Mouse (Mus musculus) MEL (cell line): ENCODE data around the gene Cobl. TPM values are rescaled to one million over a fixed set of nuclear protein-coding genes. Genes with fewer than 3 reads are reported as not detected.

Experiments used
- DNase-seq: peaks from one replicate; pipeline ENCODE4 v3.0.0; 2011; ENCODE audit warnings: low read depth, low spot score
- H3K27ac ChIP-seq: 2 replicates; pipeline ENCODE4 v1.5.1; 2012; ENCODE audit warnings: low read depth, mild to moderate bottlenecking, control low read depth, low read length, moderate library complexity; ENCODE audit not compliant: control insufficient read depth
- H3K27me3 ChIP-seq, 2 experiments: fragments of 150-350 bp in 1 of 2; sonication (generic) in 1 of 2; 2 replicates each; pipeline ENCODE4 v1.6.1; 2012; ENCODE audit warnings: low read length in 2 of 2, mild to moderate bottlenecking in 2 of 2, improper control_type of control experiment in 1 of 2, moderate library complexity in 1 of 2; ENCODE audit not compliant: insufficient read depth in 2 of 2, control insufficient read depth in 1 of 2
- H3K36me3 ChIP-seq, 2 experiments: 2 replicates each; pipeline ENCODE4 v1.6.1; 2012 to 2014; ENCODE audit warnings: low read length in 2 of 2, improper control_type of control experiment in 1 of 2, inconsistent platforms in 1 of 2, mild to moderate bottlenecking in 1 of 2; ENCODE audit not compliant: insufficient read depth in 2 of 2, control insufficient read depth in 1 of 2
- H3K4me1 ChIP-seq, 2 experiments: fragments of 150-350 bp in 1 of 2; sonication (generic) in 1 of 2; 2 replicates each; pipeline ENCODE4 v1.6.1; 2012; ENCODE audit warnings: low read length in 2 of 2, improper control_type of control experiment in 1 of 2, mild to moderate bottlenecking in 1 of 2; ENCODE audit not compliant: insufficient read depth in 2 of 2, control insufficient read depth in 1 of 2
- H3K4me3 ChIP-seq, 2 experiments: fragments of 150-350 bp in 1 of 2; sonication (generic) in 1 of 2; 2 replicates each; pipeline ENCODE4 v1.5.1; 2012; ENCODE audit warnings: low read depth in 2 of 2, low read length in 2 of 2, mild to moderate bottlenecking in 2 of 2, moderate library complexity in 2 of 2, control low read depth in 1 of 2, improper control_type of control experiment in 1 of 2; ENCODE audit not compliant: control insufficient read depth in 1 of 2, insufficient read depth in 1 of 2
- H3K79me2 ChIP-seq: 2 replicates; pipeline ENCODE4 v1.6.1; 2012; ENCODE audit warnings: mild to moderate bottlenecking, low read length, moderate library complexity; ENCODE audit not compliant: control insufficient read depth, poor library complexity, insufficient read depth
- H3K9ac ChIP-seq: 2 replicates; pipeline ENCODE4 v1.6.1; 2012; ENCODE audit warnings: low read depth, mild to moderate bottlenecking, control low read depth, low read length, moderate library complexity; ENCODE audit not compliant: control insufficient read depth, poor library complexity, severe bottlenecking
- H3K9me3 ChIP-seq: fragments of 150-350 bp; sonication (generic); replicated peaks from 2 replicates; pipeline ENCODE4 v1.6.1; 2012; ENCODE audit warnings: mild to moderate bottlenecking, low read length, improper control_type of control experiment, moderate library complexity; ENCODE audit not compliant: insufficient read depth
- CHD1 ChIP-seq: IDR thresholded peaks from 2 replicates; pipeline ENCODE4 v1.6.1; 2012; ENCODE audit warnings: low read depth, mild to moderate bottlenecking, inconsistent platforms, low read length, improper control_type of control experiment
- CTCF ChIP-seq, 3 experiments: IDR thresholded peaks in 2 of 3; conservative IDR thresholded peaks in 1 of 3; 2 replicates each; pipeline ENCODE4 v1.5.1; 2011 to 2012; ENCODE audit warnings: low read length in 3 of 3, low read depth in 2 of 3, mild to moderate bottlenecking in 2 of 3, improper control_type of control experiment in 1 of 3, inconsistent platforms in 1 of 3, mixed read lengths in 1 of 3, moderate library complexity in 1 of 3; ENCODE audit not compliant: control insufficient read depth in 1 of 3, insufficient read depth in 1 of 3, poor library complexity in 1 of 3, severe bottlenecking in 1 of 3
- GABPA ChIP-seq: IDR thresholded peaks from 2 replicates; pipeline ENCODE4 v1.6.1; 2012; ENCODE audit warnings: low read depth, mild to moderate bottlenecking, inconsistent platforms, low read length, improper control_type of control experiment, moderate library complexity
- JUND ChIP-seq: IDR thresholded peaks from 2 replicates; pipeline ENCODE4 v1.6.1; 2011; ENCODE audit warnings: low read depth, mild to moderate bottlenecking, improper control_type of control experiment, low read length
- MAZ ChIP-seq: IDR thresholded peaks from 2 replicates; pipeline ENCODE4 v1.6.1; 2012; ENCODE audit warnings: low read depth, mild to moderate bottlenecking, inconsistent platforms, low read length, improper control_type of control experiment
- MEF2A ChIP-seq: IDR thresholded peaks from 2 replicates; pipeline ENCODE4 v1.6.1; 2014; ENCODE audit warnings: low read depth, mild to moderate bottlenecking, inconsistent platforms, low read length, improper control_type of control experiment; ENCODE audit not compliant: poor library complexity, insufficient replicate concordance, severe bottlenecking; ENCODE audit errors: extremely low read depth
- MYB ChIP-seq: IDR thresholded peaks from 2 replicates; pipeline ENCODE4 v1.6.1; 2011; ENCODE audit warnings: mild to moderate bottlenecking, low read depth, low read length, improper control_type of control experiment
- NRF1 ChIP-seq: IDR thresholded peaks from 2 replicates; pipeline ENCODE4 v1.6.1; 2014; ENCODE audit warnings: low read depth, mild to moderate bottlenecking, inconsistent platforms, low read length, improper control_type of control experiment, moderate library complexity; ENCODE audit not compliant: poor library complexity, insufficient read depth, severe bottlenecking
- TAL1 ChIP-seq: IDR thresholded peaks from 2 replicates; pipeline ENCODE4 v1.6.1; 2012; ENCODE audit warnings: mild to moderate bottlenecking, inconsistent platforms, low read length, moderate library complexity, mixed read lengths
- TBP ChIP-seq: IDR thresholded peaks from 2 replicates; pipeline ENCODE4 v1.8.0; 2011; ENCODE audit warnings: low read depth, low read length, improper control_type of control experiment
- TCF12 ChIP-seq: IDR thresholded peaks from 2 replicates; pipeline ENCODE4 v1.6.1; 2014; ENCODE audit warnings: low read depth, mild to moderate bottlenecking, inconsistent platforms, low read length, improper control_type of control experiment, moderate library complexity
- USF1 ChIP-seq: IDR thresholded peaks from 2 replicates; pipeline ENCODE4 v1.6.1; 2014; ENCODE audit warnings: low read depth, mild to moderate bottlenecking, inconsistent platforms, low read length, improper control_type of control experiment, moderate library complexity
- ZKSCAN1 ChIP-seq: IDR thresholded peaks from 2 replicates; pipeline ENCODE4 v1.6.1; 2012; ENCODE audit warnings: low read depth, mild to moderate bottlenecking, inconsistent platforms, low read length, improper control_type of control experiment, moderate library complexity
- ZMIZ1 ChIP-seq: IDR thresholded peaks from 2 replicates; pipeline ENCODE4 v1.6.1; 2012; ENCODE audit warnings: low read depth, mild to moderate bottlenecking, inconsistent platforms, low read length, improper control_type of control experiment, moderate library complexity
- polyA plus RNA-seq, 2 experiments: library from polyadenylated mRNA; stranded (reverse) in 1 of 2; unstranded in 1 of 2; fragments of >175 nt in 1 of 2; fragments of >200 nt in 1 of 2; gene quantifications; 2 replicates each; pipeline versions ENCODE4 v1.2.1 to v1.2.4; 2012; ENCODE audit warnings: low replicate concordance in 2 of 2, low read depth in 1 of 2; ENCODE audit not compliant: insufficient read length in 2 of 2, insufficient read depth in 1 of 2, missing spikeins in 1 of 2
- total RNA-seq: library from RNA; depleted of rRNA; stranded (reverse); fragments of 300-350 nt; gene quantifications from 2 replicates; pipeline ENCODE4 v1.2.3, GENCODE M21; 2012

Cobl gene
- total and polyA plus RNA-seq, 3 experiments: not detected

DNA sequence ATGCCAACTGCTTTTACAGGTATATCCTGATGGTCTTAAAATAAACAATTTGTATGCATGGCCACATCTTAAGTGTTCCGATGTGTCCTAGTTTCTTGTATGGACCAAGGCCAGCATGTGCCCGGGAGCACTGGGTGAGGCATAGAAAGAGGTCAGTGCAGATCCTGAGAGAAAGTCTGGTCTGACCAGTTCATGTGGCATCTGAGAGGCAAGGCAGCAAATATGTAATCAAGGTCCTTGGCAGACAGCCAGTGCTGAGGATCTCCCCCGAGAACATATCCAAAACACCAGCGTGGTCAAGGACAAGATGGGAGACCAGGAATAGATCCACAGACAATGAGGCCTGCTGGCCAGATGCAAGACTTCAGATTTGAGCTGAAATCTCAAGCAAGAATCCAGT, 81.8 kb downstream of the Cobl start:
- no peak for TF ChIP-seq GABPA
- no peak for TF ChIP-seq TCF12
- no peak for DNase-seq
- H3K79me2 ChIP-seq: no peaks in the 10 kb centered on the region
- no peak overlapping the region for H3K4me3 ChIP-seq
- no peak overlapping the region for H3K27ac ChIP-seq
- no peaks in the 10 kb centered on the region for H3K36me3 ChIP-seq
- no peaks in the 10 kb centered on the region for H3K27me3 ChIP-seq
- H3K4me1 ChIP-seq: no peaks in the 10 kb centered on the region
- H3K9me3 ChIP-seq: no peaks in the 10 kb centered on the region
- H3K9ac ChIP-seq: no peak overlapping the region

DNA sequence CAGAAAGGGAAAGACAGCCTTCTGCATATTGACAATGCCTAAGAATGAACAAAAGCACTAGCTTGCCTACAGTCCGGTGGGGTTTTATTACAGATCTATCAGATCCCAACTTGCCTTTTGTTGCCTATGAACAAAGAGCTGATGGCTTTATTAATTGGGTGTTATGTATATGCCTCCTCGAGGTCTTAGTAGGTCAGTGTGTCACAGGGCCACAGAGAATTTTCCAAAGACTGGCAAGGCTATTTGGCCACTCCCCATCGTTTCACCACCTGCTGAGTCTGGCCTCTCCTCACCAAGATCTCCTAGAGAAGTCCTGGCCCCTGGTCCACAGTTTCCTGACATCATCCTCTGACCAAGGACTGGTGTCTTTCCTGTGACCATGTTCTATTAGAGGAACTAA, 83.7 kb downstream of the Cobl start:
- Histone ChIP-seq H3K9ac (no peak overlapping the region), H3K27me3 (no peaks in the 10 kb centered on the region), H3K9me3 (no peaks in the 10 kb centered on the region), H3K27ac (no peak overlapping the region), H3K36me3 (no peaks in the 10 kb centered on the region), H3K4me3 (no peak overlapping the region)
- no peak for DNase-seq
- TF ChIP-seq CHD1 (no peak), MEF2A (no peak), ZMIZ1 (no peak), ZKSCAN1 (no peak), MYB (no peak)
- TF ChIP-seq, all 39 proteins: peak for 0
- Histone ChIP-seq H3K79me2 (no peaks in the 10 kb centered on the region), H3K4me1 (no peaks in the 10 kb centered on the region)

DNA sequence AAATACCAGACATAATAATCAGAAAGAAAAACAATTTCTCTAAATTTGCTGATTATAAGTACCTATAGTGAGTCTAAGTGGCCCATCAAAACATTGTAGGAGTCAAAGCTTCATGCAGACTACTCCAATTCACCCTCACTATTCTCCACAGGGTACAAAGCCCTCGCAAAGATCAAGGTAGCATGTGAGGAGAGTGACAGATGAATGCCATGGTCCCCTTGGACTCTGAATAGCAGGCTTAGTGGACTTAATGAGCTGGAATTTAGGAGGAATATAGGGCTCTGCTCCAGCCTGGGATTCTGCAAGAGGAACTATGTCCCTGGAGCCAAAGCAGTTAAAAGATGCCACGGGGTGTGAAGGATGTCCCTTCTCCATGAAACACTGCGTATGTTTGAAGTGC, 88.1 kb downstream of the Cobl start:
- no peak for TF ChIP-seq TBP
- no peak for TF ChIP-seq CTCF (IDR thresholded peaks at IDR 0.05 in 2 of 3, conservative IDR thresholded peaks at IDR 0.05 in 1 of 3; ENCODE audit: control insufficient read depth in 1 of 3, insufficient read depth in 1 of 3, low read depth in 2 of 3, low read length in 3 of 3, poor library complexity in 1 of 3, severe bottlenecking in 1 of 3)
- TF ChIP-seq JUND: no peak
- no peak for TF ChIP-seq NRF1
- TF ChIP-seq MAZ: no peak
- TF ChIP-seq USF1: no peak
- no peak for TF ChIP-seq TAL1
- DNase-seq: no peak
- H3K36me3 ChIP-seq: no peaks in the 10 kb centered on the region
- no peaks in the 10 kb centered on the region for H3K4me1 ChIP-seq
- H3K9me3 ChIP-seq: no peaks in the 10 kb centered on the region
- no peak overlapping the region for H3K27ac ChIP-seq
- H3K4me3 ChIP-seq: no peak overlapping the region
- H3K79me2 ChIP-seq: no peaks in the 10 kb centered on the region
- no peak overlapping the region for H3K9ac ChIP-seq
- no peaks in the 10 kb centered on the region for H3K27me3 ChIP-seq
